Mouse (Mus musculus) frontal cortex, postnatal 14 days (tissue): ENCODE measurements around the gene Llgl2.

ENCODE experiments used
- DNase-seq, 2 experiments: peaks; one replicate each; pipeline ENCODE4 v3.0.0; 2022; ENCODE audit warnings: low spot score in 2 of 2

Llgl2 gene

DNA sequence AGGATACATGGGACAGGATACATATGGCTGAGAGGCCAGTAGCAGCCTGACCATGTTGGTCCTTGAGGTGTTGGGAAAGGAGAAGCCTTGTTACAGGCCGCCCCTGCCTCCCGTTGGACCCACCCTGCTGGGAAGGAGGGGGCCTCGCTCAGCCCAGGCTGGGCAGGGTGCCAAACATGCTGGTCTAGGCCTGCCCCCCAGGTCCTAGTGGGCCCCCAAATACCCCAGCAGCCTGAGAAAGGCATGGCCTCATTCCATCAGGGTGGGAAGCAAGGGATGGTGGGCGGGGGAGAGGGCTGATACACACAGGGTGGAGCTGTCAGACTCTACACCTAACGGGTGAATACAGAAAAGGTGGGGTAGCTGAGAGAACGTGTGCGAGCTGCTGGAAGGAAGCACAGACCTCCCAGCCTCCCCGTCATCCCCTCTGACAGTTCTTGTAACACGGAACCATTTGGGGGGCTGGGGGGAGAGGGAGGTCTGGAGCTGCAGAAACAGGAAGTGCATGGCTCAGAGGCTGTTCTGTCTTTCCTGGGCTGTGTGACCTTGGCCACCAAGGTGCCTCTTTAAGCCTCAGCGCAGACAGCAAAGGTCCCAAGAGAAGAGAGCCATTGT, 15.0 kb upstream of the Llgl2 start:
- no peak for DNase-seq

DNA sequence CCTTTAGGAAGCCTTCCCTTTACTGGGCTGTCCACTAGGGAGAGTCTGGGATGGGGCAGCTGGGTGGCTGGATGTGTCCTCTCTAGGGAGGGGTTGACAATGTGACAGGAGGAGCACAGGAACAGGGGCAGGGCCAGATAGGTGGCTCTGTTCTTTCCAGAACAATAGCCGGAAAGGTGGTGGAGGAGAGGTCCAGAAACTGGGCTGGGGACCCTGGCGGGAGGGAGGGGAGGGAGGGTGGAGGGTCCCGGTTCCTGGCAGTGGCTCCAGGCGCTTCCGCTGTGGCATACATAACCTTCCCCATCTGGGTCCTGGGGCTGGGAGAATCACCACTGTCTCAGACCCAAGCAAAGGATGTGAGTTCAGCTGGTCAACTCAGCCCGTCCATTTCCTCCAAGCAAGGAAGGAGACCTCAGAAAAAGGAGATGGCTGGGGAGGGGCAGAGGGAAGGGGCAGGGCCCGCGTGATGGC, 14.5 kb upstream of the Llgl2 start:
- DNase-seq: no peak

DNA sequence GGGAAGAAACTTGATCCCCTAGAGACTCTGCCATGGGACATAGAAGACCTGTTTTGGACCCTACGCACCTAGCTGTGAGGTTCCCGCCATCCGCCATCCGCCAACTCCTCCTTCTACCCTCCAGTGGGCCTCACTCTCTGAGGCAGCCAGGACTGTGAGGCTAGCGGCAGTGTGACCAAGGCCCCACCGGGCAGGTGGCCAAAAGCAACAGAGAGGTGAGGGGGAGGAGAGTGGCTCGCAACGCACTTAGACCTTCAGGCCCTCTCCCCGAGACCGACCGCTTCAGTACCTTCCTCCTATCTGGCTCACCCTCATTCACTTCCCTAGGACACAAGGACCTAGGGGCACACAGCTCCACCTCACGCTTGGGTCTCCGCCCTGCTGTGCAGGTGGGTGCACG, 13.5 kb upstream of the Llgl2 start:
- DNase-seq: no peak

DNA sequence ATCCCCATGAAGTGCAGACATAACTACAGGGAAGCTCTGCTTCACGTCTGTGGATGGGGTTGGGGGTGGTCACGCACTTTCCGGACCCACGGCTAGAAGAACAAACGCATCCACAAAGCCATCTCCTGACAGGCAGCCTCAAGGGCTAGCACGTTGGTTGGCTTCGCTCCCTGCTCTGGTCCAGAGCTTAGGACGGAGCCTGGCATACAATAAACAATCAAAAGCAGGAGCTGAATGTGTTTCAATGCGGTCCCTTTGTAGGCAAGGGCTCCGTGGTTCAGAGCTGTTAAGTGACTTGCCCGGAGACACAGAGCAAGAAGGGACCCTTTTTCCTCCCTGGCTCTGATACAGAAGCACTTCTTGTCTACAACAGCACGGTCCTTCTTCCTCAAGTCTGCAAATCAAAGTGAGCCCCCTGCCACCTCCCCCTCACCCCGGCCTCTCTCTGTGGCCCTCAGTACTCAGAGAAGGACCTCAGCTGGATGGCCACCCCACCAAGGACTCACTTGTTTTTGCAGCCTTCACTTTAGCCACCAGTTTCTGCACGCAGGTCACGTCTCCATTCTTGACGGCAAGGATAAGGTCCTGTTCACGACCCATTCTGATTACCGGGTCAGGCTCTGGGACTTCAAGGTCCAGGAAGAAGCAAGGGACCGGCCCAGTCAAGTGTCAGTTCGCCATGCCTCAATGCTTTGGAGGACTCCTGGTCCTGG, 12.3 kb upstream of the Llgl2 start:
- no peak for DNase-seq

DNA sequence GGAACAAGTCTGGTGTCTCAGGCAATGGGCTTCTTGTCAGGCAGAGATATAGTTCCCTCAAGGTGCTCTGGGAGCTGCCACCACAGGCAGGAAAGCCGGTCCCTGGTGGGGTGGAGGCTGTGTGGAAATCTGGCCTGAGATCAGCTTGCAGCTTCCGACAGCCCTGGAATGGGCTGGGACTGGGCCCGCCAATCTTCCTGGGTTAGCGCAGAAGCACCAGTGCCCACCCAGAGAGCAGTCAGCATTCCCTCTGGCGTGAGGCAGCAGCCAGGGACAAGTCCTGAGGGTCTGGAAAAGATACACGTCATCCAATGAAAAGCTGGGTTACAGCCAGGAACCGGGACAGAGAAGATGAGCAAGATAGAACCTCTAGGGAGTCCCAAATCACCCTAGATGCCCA, 11.8 kb upstream of the Llgl2 start:
- DNase-seq: no peak

DNA sequence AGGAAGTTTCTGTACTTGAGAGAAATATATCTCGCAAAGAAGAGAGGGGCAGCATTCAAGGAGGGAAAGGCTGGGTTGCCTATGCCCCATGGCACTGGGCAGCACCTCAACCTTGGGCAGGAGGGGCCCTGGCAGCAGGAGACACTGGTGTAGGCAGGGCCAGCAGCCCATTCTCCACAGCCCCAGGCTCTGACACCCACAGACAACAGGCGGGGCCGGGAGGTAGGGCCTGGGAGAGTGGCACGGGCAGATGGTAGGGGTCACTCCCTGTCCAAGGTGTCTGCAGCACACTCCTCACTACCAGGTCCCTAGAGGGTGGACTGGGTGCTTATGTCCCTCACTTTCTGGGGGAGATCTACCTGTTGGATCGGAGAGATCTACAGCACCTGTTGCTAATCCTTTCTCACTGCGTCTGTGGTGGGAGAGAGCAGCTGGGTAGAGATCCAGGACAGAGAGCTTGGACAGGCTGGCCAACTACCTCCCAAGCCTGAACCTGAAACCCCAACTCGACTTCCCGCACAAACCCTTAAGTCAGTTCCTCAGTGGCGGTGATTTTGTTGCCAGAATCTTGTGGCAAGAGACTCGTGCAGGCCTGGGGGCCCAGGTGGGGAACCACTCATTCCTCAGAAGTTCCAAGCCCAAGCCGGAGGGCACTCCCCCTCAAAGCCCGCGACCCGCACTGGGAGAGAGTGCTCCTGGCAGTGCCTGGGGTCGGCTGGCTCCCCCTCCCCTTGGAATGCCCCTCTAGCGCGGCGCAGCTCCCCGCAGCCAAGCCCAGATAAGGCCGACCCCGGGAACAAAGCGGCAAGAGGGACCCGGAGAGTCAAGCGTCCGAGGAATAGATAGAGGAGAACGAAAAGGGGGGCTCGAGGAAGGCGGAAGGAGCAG, 11.1 kb upstream of the Llgl2 start:
- DNase-seq: no peak

DNA sequence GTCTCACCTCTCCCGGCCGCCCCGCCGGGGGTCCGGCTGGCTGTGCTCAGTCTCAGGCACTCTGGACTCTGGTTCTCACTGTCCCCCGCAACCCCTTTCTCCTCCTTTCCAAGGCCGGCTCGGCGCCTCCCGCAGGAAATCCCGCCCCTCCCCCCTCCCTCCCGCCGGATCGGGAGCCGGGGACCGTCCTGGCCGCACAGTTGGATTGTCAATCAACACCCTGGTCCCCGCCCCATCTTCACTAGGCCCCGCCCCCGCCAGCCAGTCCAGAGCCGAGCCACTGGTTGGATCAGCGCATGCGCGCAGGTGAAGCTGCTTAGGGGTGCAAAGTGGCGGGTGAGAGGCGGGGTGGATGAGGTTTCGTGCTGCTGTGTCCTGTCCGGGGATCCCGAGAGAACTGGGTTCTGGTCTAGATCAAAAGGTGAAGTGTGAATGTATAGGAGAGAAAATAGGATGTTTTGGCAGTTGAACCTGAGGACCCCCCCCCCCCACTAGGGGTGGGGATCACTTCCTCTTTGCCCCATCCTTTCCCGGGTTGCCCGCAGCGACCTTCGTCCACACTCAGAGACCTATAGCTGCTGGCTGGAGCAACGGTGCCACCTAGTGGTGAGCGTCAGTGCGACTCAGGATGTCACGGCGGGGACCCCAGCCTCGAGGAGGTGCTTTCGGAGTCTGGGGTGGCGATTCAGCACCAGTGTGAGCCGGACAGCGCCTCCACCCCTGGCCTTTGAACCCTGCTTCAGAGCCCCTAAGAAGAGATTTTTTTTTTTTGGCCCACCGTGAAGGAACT, 10.1 kb upstream of the Llgl2 start, which contains the start of gene Caskin2:
TSS of gene Caskin2 (minus strand) at position 133 of the 790 bp plus-strand sequence.
- DNase-seq: peak; percentile 83 to 88

DNA sequence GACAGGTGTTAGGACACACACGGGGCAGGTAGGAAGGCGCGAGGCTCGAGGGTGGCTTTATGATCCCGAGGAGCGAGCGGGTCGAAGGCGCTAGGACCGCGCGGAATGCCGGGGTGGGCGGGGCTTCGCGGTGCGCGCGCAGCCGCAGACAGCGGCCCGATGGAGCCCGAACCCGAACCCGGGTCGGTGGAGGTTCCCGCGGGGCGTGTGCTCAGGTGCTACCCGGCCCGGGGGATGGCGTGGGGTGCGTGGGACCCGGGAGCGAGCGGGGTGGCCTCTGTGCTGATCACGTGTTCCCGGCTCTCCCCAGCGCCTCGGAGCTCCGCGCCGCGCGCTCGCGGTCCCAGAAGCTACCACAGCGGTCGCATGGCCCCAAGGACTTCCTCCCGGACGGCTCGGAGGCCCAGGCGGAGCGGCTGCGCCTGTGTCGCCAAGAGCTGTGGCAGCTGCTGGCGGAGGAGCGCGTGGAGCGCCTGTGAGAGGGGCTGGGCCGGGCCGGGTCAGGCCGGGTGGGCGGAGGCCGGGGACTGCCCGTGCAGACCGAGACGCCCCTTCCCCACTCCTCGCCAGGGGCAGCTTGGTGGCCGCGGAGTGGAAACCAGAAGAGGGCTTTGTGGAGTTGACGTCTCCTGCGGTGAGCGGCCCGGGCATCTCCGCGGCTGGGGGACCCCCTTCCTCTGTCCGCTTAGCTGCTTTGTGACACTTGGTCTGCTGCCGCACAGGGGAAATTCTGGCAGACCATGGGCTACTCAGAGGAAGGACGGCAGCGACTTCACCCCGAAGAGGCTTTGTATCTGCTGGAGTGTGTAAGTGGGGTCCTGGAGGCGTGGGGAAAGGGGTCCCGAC, 9.0 kb upstream of the Llgl2 start, which contains the start of gene Tsen54:
TSS of gene Tsen54 (plus strand) at position 120 of the 846 bp plus-strand sequence.
- DNase-seq: peak in 1 of 2 experiments; percentile 77

DNA sequence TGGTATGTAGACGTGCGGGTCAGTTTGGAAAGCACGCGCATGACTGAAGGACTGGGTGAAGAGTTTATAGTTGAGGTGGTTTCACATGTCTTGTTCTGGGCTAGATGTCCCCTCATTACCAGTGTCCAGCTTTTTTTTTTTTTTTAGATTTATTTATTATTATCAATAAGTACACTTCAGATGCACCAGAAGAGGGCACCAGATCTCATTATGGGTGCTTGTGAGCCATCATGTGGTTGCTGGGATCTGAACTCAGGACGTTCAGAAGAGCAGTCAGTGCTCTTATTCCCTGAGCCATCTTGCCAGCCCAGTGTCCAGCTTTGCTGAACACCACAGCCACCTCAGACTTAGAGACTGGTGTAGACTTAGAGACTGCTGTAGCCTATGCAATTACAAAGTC, 6.5 kb upstream of the Llgl2 start:
- no peak for DNase-seq

DNA sequence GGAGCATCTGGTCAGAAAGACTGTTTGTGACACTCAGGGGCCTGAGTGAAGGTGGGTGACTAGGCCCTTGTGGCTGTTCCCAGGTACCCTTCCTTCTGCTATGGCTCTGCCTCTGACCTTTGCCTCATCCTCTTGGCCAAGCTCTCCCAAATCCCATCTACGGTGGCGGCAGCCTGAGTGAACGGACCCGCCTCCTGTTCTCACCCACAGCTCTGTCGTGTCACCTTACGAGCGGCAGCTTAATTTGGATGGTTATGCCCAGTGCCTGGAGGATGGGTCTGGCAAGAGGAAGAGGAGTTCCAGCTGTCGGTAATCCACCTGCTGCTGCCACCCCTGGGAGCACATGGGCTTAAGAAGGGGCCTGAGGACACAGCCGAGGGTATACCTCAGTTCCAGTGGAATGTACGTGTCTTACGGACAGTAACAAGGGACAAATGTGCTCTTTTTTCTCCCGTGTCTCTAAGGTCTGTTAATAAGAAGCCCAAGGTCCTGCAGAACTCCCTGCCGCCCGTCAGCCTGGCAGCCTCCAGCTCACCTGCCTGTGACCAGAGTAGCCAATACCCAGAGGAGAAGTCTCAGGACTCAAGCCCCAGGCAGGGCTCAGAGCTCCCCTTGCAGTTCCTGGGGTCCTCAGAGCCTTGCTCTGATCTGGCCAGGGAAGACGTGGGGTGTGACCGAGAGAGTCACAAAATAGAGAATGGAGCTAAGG, 3.8 kb upstream of the Llgl2 start:
- no peak for DNase-seq

DNA sequence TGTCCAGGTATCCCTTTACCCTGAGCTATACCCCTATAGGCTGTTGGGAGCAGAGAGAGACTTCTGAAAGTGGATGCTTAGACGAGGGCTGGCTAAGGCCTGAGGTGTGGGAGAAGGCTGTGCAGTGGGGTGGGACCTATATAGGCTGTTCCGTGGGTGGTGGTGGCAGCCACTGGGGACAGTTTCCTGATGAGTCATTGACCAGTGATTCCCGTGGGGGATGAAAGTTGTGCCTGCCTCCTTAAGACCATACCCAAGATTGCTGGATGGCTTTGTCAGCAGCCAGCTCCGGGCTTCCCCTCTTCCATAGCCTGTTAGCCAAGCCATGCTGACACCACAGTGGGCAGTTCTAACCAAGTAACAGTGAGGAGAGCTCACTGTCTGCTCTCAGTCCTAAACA, 2.8 kb upstream of the Llgl2 start:
- no peak for DNase-seq

DNA sequence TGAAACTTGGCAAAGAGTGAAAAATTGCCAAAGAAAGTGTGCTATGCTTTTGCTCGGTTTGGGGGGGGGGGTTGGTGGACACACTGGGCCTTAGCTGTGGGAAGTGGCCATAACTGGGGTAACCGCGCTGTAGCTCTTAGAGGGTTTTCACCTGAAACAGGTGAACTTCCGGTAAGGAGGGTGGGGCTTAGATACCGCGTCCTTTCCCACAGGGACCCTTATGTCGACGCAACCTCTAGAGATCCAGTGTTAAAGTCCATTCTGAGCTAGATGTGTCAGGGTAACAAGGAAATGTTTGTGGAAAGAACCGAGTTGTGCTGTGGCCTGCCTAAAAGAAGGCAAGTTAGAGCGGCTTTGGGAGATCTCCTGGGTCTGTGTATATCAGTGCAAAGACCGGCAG, 964 bp downstream of the Llgl2 start:
- no peak for DNase-seq

DNA sequence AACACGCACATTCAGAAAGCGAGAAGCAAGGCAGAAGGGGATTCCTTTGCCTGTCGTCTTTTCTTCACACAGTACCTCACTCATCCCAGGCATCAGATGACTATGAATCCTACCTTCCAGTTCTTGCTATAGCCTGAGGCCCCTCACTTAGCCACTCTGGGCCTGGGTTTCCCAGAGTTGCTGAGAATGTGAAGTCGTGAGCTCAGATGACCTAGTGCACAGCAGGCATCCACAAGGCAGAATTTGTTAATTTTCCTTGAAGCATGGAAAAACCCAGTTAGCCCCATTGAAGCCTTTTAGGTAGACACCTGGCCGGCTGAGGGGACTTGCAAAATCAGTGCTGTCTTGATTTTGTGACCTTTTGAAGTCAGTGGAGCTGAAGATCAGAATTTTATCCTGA, 2.6 kb downstream of the Llgl2 start:
- DNase-seq: no peak

DNA sequence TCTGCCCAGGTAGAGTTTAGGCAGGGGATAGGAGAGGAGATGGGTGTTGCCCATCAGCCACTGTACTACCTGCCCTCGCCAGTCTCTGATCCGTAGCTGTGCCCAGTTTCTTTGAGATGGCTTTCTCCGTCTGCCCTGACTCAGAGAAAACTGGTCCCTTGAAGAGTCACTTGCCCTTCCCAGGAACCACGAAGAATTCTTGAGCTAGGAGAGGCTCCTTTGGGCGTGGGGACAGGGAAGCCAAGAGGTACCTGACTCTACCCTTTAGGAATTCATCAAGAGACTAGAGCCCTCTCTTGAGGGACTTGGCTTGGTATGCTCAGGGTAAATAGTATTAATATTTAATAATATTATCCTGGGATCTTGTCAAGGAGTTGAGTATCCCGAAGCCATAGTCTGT, 3.8 kb downstream of the Llgl2 start:
- no peak for DNase-seq

DNA sequence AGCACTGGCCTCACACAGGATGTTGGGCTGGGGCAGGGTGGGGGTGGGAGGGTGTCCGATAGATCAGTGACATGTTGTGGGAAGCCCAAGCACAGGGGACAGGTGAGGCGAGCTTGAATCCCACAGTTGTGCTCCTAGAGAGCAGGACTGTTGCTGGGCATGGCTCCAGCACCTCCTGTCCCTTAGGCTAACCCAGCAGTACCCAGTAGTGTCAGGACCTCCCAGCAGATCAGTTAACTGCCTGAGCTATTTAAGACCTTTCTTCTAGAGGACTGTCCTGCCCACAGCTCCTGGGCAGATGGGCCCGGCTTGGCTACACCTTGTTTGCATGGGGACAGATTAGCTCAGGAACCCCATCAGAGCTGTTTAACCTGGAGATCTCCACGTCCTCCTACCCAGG, 5.2 kb downstream of the Llgl2 start:
- DNase-seq: no peak

DNA sequence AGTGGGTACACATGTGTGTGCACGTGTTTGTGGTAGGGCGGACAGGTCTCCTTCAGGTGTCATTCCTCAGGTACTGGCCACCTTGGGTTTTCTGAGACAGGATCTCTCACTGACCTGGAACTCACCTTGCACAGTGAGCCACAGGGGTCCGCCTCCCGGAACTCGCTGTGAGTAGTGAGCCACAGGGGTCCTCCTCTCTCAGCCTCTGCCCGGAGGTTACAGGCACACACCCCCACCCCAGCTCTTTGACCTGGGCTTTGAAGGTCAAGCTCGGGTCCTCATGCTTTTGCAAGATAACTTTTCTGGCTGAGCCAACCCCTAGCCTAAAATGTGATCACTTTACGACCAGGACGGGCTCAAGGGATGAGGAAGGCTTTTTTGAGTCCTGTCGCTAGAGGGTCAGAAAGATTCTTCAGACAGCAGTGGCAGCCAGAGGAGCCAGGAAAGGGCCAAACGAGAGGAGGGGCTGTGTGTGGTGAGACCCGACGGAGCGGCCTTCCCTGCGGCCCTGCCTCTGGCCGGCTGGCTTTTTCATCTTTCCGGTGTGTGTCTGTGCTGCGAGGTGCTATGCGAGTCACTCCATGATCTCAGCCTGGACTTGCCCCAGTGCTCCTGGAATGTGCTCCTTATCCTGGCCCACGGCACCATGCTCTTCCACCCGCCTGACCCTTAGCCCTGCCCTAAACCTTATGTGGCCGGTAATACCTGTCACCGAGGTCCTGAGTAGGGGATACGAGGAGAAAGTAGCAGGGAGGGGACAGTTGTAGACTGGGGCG, 6.9 kb downstream of the Llgl2 start:
- DNase-seq: no peak

DNA sequence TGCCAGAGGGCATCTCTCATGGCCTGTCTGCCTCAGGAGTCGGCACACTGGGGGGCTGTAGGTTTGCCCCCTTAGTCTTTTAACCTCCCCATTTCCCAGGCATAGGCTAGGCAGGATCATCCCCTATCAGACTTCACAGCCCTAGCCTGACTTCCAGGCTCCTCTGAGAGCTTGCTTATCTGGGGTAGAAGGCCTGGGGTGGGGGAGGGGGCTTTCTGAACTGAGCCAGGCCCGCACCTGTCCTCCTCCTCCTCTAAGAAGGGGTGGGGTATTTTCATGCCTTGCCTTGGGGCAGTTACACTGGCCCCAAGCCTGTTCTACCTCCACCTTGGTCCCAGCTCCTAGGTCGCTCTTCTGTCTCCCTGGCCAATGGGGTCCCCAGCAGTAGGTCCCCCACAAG, 7.7 kb downstream of the Llgl2 start:
- no peak for DNase-seq

DNA sequence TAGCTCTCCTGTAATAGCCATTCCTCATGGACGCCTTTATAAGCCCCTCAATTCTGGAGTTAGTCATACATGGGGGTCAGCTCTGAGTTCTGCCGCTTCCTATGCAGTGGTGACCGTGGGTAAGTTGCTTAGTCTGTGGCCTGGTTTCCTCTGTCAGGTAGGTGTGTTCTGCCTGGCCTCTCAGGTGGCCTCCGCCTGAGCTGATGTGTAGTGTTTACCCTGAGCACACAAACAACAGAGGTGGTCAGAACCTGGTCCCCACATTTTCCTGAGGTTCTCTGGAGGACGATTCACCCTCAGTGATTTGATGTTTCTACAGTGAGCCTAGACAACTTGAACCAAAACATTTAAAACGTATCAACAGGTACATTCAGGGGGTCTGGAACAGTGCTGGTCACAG, 8.2 kb downstream of the Llgl2 start:
- DNase-seq: no peak

DNA sequence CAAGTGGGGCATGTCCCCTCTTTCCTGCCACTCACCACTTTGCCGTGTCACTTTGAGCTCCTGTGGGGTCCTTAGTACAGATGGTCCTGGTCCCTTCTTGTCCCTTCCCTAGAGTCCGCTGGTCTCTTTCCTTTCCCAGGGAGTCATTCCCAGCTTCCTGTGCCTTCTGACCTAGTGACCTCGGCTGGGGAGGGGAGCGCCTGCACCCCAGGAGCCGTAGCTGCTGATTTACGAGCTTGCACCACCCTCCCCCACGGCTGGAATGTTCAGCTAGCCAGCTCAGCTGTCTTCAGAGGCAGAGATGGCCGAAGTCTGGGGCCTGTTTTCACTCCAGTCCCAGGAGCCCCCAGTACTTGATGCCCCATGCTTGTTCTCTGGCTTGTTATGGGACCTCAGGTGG, 8.7 kb downstream of the Llgl2 start:
- DNase-seq: no peak
